Mouse (Mus musculus): ENCODE data around the gene Gatd1.

GRCm38 (mm10) chr7:141442199-141442598 lies 28.3 kb upstream of the Gatd1 start:
- TF ChIP-seq CTCF (IDR thresholded peaks at IDR 0.05; ENCODE audit: low read depth): no peak
- no peak for TF ChIP-seq EP300 (IDR thresholded peaks at IDR 0.05; ENCODE audit: low read depth)
